Mouse (Mus musculus): Measurements from ENCODE around the gene Ctsa.

The Ctsa gene

DNA sequence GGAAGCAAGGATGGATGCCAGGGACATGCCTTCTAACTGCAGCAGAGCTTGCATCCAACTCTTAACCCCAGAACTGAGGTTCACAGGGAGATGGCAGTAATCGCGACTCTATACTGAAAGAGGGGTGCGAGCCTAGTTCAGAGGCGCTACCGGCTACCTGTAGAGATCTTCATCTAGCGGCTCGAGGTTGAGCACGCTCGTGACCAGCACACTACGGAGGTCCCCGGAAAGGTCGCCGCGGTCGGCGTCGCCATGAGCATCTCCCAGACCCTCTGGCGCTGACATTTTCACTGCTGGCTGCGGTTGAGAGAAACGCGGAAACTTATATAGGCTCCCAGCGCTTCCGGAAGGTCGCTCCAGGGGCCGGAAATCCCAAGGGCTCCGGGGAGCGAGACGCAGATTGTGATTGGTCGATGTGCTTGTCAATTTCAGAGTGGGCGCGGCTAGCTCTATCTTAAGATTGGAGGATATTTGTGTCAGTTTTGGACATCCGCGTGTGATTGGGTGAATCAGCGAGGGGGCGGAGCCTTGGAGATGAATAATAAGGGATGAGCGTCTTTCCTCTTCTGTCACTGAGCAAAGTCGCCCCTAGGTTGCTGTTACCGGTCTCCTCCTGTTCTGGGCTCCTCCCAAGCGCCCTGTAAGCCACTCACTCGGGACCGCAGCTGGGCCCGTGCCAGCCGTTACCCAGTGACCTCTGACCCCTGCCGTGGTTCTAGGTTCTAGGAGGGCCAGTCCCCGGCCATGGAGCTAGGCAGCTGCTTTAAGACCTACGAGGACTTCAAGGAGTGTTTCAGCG lies 27.9 kb upstream of the Ctsa start, which contains the start of the genes Acot8 and Zswim3:
Acot8 (minus strand) TSS at position 350 of the 799 bp plus-strand sequence.
Zswim3 (plus strand) TSS at position 566 of the 799 bp plus-strand sequence.
- DNase-seq (ENCODE audit: low spot score in 2 of 2), result peak; percentile 98 to 99

DNA sequence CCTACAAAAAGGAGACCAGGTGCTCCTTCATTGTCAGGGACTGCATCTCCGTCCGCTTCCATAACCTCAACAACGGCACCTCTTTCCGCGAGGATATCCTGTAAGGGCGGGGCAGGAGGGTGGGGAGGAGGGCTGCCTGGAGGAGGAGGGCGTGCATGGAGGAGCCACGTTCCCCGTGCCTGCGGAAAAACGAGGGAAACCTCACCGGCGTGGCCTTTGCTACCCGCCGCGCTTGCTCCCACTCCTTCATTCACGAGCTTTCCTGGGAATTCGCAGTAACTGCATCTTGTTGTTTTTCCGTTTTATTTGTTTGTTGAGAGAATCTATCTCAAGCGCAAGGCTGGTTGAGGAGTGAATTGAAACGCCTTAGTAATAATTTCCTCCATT lies 27.3 kb upstream of the Ctsa start:
- no peak for DNase-seq (ENCODE audit: low spot score in 2 of 2)

DNA sequence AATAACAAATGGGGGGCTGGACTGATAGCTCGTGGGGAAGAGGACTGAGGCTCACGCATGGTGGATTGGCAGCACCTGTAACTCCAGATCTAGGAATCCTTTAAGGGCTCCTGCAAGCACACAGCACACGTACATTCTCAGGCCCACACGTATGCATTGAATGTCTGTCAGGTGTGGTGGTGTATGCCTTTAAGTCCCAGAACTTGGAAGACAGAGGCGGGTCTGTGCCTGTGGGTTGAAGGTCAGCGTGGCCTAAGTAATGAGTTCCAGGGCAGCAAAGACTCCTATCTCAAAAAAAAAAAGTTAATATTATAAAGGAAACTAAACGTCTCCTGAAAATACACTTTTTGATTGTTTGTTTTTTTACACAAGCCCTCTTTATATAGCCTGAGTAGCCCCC lies 26.1 kb upstream of the Ctsa start:
- DNase-seq (ENCODE audit: low spot score in 2 of 2), result no peak

- no peak for DNase-seq (ENCODE audit: low spot score in 2 of 2)
Observed at GRCm38 (mm10) chr2:164813557-164813956, 19.1 kb upstream of the Ctsa start.

GRCm38 (mm10) chr2:164815348-164815747 lies 17.3 kb upstream of the Ctsa start:
- no peak for DNase-seq (ENCODE audit: low spot score in 2 of 2)

- no peak for DNase-seq (ENCODE audit: low spot score in 2 of 2)
Observed at GRCm38 (mm10) chr2:164815821-164816220, 16.9 kb upstream of the Ctsa start.

DNA sequence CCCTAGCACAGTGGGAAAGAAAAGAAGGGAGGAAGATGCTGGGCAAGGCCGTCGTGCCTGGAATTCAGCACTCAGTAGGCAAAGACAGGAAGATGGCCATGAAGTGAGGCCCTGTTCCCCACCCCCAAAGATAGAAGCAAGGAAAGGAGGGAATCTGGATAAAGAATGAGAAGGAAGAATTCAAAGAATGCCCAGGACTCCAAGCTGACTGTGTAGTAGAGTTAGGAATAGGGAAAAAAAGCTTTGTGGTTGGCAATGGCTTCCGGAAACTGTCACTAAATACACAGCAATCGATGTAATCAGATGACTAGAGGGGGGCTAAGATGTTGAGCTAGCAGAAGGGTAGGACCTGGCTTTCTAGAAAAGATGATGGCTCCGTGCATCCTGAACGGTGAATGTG lies 15.5 kb upstream of the Ctsa start:
- no peak for DNase-seq (ENCODE audit: low spot score in 2 of 2)

GRCm38 (mm10) chr2:164817703-164818102 lies 15.0 kb upstream of the Ctsa start:
- DNase-seq (ENCODE audit: low spot score in 2 of 2), result no peak

GRCm38 (mm10) chr2:164821060-164821459 lies 11.6 kb upstream of the Ctsa start:
- DNase-seq (ENCODE audit: low spot score in 2 of 2), result no peak

DNA sequence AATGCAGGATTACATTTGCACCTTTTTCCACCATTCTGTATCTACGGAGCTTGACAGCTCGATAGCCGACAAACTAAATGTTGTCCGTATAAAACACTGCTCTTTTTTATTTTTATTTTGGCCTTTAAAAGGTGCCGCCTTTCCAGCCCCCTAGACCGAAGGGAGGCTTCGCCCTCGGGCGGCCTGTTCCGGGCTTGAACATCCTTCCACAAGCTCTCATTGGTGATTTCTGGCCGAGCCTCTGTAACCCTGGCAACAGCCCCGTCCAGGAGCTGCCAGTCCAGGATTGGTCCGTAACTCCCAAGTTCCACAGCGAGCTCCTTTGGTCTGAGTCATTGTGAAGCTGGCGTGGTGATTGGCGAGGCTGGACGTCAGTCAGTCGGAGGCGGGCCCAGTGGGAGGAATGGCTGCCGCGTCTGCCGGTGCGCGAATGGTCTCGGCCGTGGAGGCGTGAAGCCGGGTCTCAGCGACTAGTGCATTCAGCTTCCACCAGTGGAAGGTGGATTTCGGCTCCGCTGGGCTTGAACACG lies 10.0 kb upstream of the Ctsa start, which contains the start of gene Zswim1:
Zswim1 (plus strand) TSS at position 51 of the 530 bp plus-strand sequence.
- peak; percentile 100 for DNase-seq (ENCODE audit: low spot score in 2 of 2)

DNA sequence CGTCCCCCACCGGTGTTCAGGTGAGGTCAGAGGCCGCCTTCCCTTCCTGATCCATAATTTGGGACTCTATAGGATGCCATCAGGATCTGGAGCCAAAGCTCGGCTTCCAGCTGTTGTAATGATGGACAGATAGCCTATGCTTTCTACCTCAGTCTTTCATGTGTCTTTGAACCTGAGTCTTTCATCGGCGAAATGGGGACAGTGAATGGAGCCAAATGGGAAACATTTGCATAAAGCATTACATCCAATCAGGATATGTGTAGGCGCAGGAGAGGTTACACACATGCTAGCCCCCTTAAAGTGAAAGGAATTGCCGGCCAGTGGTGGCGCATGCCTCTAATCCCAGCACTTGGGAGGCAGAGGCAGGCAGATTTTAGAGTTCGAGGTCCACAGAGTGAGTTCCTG lies 9.5 kb upstream of the Ctsa start:
- DNase-seq (ENCODE audit: low spot score in 2 of 2), result no peak

DNA sequence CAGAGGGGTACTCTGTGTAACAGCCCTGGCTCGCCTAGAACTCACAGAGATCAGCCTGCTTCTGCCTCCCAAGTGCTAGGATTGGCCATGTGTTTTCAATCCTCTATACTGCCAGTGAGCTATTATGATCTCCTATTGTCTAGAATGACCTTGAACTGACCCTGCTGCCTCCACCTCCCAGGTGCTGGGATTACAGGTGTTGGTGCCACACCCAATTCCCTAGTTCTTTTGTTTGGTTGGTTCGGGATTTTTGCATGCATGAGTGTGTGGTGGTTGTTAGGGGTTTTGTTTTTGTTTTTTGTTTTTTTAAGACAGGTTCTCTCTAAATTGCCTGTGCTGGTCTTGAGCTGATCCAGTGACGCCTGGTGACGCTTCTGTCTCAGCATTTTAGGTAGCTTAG lies 8.7 kb upstream of the Ctsa start:
- no peak for DNase-seq (ENCODE audit: low spot score in 2 of 2)

GRCm38 (mm10) chr2:164825521-164825920 lies 7.2 kb upstream of the Ctsa start:
- DNase-seq (ENCODE audit: low spot score in 2 of 2), result no peak

DNA sequence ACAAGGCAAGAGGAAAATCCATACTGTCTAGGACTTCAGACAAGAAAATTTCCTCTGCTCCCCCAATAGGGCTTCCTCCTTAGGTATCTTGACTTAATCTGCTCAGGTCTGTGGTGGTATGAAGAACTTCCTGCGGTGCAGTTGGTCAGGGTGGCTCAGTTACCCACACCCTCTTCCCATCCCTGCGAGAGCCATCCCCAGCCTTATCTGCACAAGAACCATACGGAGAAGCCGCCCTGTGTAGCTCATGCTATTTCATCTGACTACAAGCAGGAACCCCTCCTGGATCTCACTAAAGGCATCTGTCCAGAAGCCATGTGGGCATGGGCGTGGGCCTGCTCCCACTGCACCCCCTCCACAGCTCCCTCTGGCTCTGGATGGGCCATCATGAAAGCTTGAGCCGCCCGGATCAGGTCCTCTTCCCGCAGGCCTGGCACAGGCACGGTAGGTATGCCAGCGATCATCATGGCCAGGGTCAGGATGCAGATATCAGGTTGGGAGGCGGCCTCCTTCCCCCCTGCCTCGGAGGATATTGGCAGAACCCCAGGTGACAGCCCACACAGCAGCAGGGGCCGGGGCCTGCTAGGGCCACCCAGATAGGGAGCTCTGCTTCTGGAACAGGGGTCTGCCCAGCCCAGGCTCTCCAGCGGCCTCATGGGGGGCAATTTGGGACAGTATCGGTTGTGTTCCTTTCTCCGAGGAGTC lies 5.4 kb upstream of the Ctsa start:
- no peak for DNase-seq (ENCODE audit: low spot score in 2 of 2)

DNA sequence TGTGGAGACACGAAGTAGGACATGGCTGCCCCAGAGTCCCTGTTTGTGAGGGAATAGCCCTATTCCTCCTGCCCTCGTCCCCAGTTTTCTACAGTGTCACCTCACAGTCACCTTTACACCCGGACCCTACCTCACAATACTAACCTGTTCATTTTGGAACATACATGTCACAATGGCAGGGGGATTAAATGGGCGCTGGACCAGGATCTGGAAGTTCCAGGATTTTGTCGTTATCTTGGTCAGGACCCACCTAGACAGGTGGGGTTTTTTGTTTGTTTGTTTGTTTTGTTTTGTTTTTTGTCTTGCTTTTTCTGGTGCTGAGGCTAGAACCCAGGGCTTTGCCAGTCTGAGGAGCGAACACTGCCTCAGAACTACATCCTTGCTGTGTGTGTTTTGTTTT lies 4.2 kb upstream of the Ctsa start, which contains the start of gene Spata25:
Spata25 (minus strand) TSS at position 101 of the 400 bp plus-strand sequence.
- DNase-seq (ENCODE audit: low spot score in 2 of 2), result no peak

GRCm38 (mm10) chr2:164829090-164829489 lies 3.6 kb upstream of the Ctsa start:
- DNase-seq (ENCODE audit: low spot score in 2 of 2), result no peak

GRCm38 (mm10) chr2:164831029-164831428 lies 1.6 kb upstream of the Ctsa start:
- no peak for DNase-seq (ENCODE audit: low spot score in 2 of 2)

DNA sequence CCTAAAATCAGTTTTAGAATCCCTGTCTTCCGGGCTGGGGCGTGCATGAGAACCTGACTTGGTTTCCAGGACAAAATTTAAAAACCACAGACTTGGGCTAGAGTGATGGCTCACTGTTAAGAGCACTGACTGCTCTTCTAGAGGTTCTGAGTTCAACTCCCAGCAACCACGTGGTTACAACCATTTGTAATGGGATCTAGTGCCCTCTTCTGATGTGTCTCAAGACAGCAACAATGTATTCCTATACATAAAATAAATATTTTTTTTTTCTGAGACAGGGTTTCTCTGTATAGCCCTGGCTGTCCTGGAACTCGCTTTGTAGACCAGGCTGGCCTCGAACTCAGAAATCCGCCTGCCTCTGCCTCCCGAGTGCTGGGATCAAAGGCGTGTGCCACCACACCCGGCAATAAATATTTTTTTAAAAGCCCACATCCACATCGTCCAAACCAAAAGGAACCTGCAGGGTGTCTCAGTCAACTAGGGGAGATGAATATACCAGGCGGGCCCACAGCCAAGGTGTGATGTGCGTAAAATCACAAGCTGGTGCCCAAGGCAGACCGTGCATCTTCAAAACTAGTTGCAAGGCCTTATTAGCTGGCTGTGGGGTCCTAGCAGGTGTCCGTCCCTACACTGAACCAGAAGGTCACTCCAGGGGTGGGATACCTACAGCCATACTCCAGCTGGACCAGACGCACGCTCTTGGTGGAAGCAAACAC lies 483 bp upstream of the Ctsa start:
- DNase-seq (ENCODE audit: low spot score in 2 of 2), result no peak

DNA sequence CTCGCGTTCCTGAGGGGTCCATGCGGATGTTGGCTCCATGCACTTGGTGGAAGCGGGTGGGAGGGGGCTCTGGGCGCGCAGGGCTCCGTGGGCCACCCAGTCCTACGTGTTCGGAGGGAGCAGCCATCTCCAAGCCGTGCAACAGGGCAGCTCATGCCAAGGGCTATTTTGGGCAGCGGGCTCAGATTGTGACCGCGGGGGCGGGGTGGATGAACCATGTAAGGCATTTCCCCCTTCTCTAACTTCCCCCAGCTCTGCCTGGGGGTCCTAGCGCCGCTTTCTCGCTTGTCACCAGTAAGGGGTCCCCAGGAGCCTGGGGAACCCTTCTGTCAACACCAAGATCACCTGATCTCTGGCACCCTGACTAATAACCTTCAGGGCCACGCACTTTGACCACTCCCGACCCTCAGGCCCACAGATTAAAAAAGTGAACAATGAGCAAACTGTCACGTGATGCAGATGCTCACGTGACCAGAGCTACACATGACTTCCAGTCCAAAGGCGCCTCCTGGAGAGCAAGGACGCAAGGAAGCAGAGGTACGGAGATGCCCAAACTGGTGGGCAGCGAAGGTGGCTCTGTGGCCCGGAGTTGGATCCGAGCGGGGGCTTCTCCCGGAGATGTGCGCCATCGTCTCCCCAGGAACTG lies 764 bp downstream of the Ctsa start, which contains the start of gene Neurl2:
Neurl2 (minus strand) TSS at position 143 of the 646 bp plus-strand sequence.
- DNase-seq (ENCODE audit: low spot score in 2 of 2), result peak; percentile 79 to 87

- DNase-seq (ENCODE audit: low spot score in 2 of 2), result peak; percentile 11 to 28
Observed at GRCm38 (mm10) chr2:164834531-164834930, 1.9 kb downstream of the Ctsa start.

DNA sequence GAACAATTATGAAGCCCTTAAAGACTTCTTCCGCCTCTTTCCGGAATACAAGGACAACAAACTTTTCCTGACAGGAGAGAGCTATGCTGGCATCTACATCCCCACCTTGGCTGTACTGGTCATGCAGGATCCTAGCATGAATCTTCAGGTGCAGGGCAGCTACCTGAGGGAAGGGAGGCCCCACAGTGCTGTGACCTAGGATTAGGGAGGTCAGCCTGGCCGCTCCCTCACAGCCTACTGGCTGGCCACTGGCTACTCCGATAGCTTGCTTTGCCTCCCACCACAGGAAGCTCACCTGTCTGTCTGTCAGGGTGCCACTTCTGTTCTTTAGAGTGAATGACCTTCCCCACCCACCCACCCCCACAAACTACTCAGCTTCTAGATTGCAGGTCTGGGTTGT lies 2.5 kb downstream of the Ctsa start:
- peak in 1 of 2 experiments; percentile 12 for DNase-seq (ENCODE audit: low spot score in 2 of 2)

All from spleen, postnatal 10 days (tissue).